Mouse (Mus musculus): Measurements from ENCODE around the gene Mrps6. TPM values are rescaled to one million over a fixed set of nuclear protein-coding genes. Genes with fewer than 3 reads are reported as not detected.
A peak's percentile ranks its signal among the peaks of the same experiment; 100 is the strongest.

Mrps6 gene
- polyA plus RNA-seq, 1 experiment from 2014 or later = 139 TPM

DNA sequence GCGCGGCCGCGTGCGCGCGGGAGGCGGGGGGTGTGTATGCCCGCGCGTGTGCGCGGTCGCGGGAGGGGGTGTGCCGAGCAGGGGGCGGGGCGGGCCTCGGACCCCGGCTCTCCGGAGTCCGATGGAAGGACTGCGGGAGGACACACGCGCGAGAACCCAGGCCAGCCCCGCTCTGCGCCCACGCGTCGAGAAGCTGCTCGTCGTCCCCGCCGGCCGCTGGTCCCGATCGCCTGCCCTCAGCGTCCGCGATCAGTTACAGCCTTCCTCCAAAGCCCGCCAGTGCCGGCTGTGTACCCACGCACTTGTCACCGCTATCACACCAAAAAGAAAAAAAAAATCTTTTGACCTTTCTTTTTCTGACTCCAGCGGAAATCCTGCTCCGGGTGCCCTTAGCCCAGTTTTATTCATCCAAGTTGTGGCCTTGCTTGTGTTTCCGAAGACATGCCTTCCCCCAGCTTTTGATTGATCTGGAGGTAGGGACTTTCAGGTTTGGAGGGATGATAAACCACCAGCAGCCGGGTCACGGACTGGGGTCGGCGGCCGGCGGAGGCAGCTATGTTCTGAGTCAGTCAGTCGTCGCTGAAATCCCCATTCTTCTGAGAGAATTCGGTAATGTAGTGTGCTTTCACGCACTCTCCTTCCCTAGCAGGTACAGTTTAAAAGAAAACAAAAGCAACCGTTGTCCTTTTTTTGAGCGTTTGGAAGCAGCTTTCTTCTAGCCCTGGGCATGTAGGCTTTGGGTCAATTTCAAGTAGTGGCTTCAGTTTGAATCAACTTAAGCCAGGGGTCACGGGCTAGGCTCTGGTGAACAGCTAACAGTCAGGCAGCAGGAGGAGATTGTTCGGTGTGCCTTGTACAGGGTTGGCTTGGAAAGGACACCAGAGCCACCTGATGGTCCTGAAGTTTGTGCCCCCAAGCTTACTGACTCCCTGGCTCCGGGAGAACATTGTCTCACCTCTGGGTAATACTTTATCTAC, 862 bp downstream of the Mrps6 start:
- no peak for ATAC-seq (ENCODE audit: low FRiP score)

DNA sequence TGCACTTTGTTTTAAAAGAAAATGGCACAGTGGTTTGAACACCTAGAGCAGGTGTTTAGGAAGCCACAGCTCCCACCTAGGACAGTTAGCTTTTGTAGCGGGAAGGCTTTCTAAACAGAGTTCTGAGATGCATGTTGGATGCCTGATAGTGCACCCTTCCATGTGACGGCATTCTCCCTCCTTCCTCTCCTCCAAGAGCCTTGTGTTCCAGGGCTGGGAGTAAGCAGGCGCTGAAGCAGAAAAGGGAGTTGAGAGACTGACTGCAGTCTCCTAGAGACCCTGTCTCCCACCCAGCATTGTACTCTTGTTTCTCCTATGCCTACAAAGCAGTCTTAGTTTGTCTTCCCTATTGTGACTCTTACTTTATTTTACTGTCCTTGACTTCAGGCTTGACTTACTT, 2.1 kb downstream of the Mrps6 start:
- H3K9me3 ChIP-seq (ENCODE audit: control insufficient read depth, low read length) = no peaks in the 10 kb centered on the region
- H3K4me3 ChIP-seq (ENCODE audit: low read depth, low read length) = no peak overlapping the region
- H3K4me2 ChIP-seq (replicated peaks; ENCODE audit: low read depth, low read length) = no peak overlapping the region
- DNase-seq (ENCODE audit: low spot score) (no peak), ATAC-seq (ENCODE audit: low FRiP score) (no peak)
- peaks cover 3% of the 10 kb centered on the region; the same call in 1 of the 2 replicates for H3K4me1 ChIP-seq (replicated peaks; ENCODE audit: control insufficient read depth, insufficient read depth, low read length)
- 77% methylated on average over 3 of the region's 3 CpGs for WGBS
- H3K9ac ChIP-seq (ENCODE audit: low read depth, low read length) = no peak overlapping the region
- no peak overlapping the region for H3K27ac ChIP-seq (ENCODE audit: low read depth, low read length)
- H3K36me3 ChIP-seq (ENCODE audit: control insufficient read depth, insufficient read depth, low read length) = 0 out of 2 replicates have a peak, but pooled peaks cover 2% of the 10 kb centered on the region
- no peaks in the 10 kb centered on the region for H3K27me3 ChIP-seq (ENCODE audit: control insufficient read depth, insufficient read depth, low read length)

More for the DNA sequence above, 862 bp downstream of the Mrps6 start:
- no peaks in the 10 kb centered on the region for H3K9me3 ChIP-seq (ENCODE audit: control insufficient read depth, low read length)
- WGBS = 2% methylated on average over 48 of the region's 63 CpGs
- peaks cover 3% of the 10 kb centered on the region; the same call in 1 of the 2 replicates for H3K4me1 ChIP-seq (replicated peaks; ENCODE audit: control insufficient read depth, insufficient read depth, low read length)
- H3K27me3 ChIP-seq (ENCODE audit: control insufficient read depth, insufficient read depth, low read length) = no peaks in the 10 kb centered on the region
- peak; percentile 44 for DNase-seq (ENCODE audit: low spot score)
- peak overlapping the region; percentile 91 for H3K4me3 ChIP-seq (ENCODE audit: low read depth, low read length)
- H3K27ac ChIP-seq (ENCODE audit: low read depth, low read length) = peak overlapping the region; percentile 60
- peak overlapping the region; percentile 70 for H3K9ac ChIP-seq (ENCODE audit: low read depth, low read length)
- 0 out of 2 replicates have a peak, but pooled peaks cover 2% of the 10 kb centered on the region for H3K36me3 ChIP-seq (ENCODE audit: control insufficient read depth, insufficient read depth, low read length)
- H3K4me2 ChIP-seq (replicated peaks; ENCODE audit: low read depth, low read length) = peak overlapping the region; percentile 84

DNA sequence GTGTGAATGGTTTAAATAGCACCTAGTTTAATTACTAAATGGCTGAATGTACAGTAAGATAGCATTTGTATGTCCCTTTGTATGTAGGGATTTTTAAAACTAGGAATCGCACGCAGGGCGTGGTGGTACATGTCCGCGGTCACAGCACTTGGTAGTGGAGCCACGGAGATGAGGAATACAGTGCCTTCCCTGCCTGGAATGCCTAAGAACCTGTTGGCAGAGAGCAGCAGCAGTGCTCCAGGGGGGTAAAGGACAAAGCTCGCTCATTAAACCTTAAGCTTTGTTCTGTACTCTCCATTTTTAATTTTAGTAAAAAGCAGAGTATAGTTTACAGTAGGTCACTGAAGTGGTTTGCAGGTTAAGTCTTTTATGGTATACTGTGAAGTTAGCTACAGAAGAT, 3.5 kb downstream of the Mrps6 start:
- H3K9me3 ChIP-seq (ENCODE audit: control insufficient read depth, low read length) = no peaks in the 10 kb centered on the region
- no peak for DNase-seq (ENCODE audit: low spot score)
- H3K4me3 ChIP-seq (ENCODE audit: low read depth, low read length) = no peak overlapping the region
- 96% methylated on average over 7 of the region's 7 CpGs for WGBS
- H3K4me1 ChIP-seq (replicated peaks; ENCODE audit: control insufficient read depth, insufficient read depth, low read length) = peaks cover 3% of the 10 kb centered on the region; the same call in 1 of the 2 replicates
- no peak overlapping the region for H3K9ac ChIP-seq (ENCODE audit: low read depth, low read length)
- no peak overlapping the region for H3K27ac ChIP-seq (ENCODE audit: low read depth, low read length)
- peaks cover 2% of the 10 kb centered on the region; the same call in 1 of the 2 replicates for H3K36me3 ChIP-seq (ENCODE audit: control insufficient read depth, insufficient read depth, low read length)
- H3K4me2 ChIP-seq (replicated peaks; ENCODE audit: low read depth, low read length) = no peak overlapping the region
- no peak for ATAC-seq (ENCODE audit: low FRiP score)
- no peaks in the 10 kb centered on the region for H3K27me3 ChIP-seq (ENCODE audit: control insufficient read depth, insufficient read depth, low read length)

DNA sequence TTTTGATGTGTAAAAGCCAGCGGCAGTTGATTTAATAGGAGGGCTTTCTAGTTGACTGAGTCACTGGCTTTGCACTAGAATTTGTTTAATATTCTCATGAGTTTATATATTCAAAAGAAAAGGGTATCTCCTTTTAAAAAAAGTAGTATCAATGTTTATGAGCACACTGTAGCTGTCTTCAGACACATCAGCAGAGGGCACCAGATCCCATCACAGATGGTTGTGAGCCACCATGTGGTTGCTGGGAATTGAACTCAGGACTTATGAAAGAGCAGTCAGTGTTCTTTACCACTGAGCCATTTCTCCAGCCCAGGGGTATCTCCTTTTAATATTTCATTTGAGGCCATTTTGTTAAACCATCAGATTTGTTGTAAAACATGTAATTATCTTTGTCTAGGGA, 4.8 kb downstream of the Mrps6 start:
- DNase-seq (ENCODE audit: low spot score) (no peak), ATAC-seq (ENCODE audit: low FRiP score) (no peak)
- 91% methylated on average over 1 of the region's 1 CpGs for WGBS
- H3K27me3 ChIP-seq (ENCODE audit: control insufficient read depth, insufficient read depth, low read length) = no peaks in the 10 kb centered on the region
- H3K4me1 ChIP-seq (replicated peaks; ENCODE audit: control insufficient read depth, insufficient read depth, low read length) = no peaks in the 10 kb centered on the region
- no peaks in the 10 kb centered on the region for H3K9me3 ChIP-seq (ENCODE audit: control insufficient read depth, low read length)
- H3K4me2 ChIP-seq (replicated peaks; ENCODE audit: low read depth, low read length) = no peak overlapping the region
- H3K4me3 ChIP-seq (ENCODE audit: low read depth, low read length) = no peak overlapping the region
- peaks cover 2% of the 10 kb centered on the region; the same call in 1 of the 2 replicates for H3K36me3 ChIP-seq (ENCODE audit: control insufficient read depth, insufficient read depth, low read length)
- H3K27ac ChIP-seq (ENCODE audit: low read depth, low read length) = no peak overlapping the region
- no peak overlapping the region for H3K9ac ChIP-seq (ENCODE audit: low read depth, low read length)

DNA sequence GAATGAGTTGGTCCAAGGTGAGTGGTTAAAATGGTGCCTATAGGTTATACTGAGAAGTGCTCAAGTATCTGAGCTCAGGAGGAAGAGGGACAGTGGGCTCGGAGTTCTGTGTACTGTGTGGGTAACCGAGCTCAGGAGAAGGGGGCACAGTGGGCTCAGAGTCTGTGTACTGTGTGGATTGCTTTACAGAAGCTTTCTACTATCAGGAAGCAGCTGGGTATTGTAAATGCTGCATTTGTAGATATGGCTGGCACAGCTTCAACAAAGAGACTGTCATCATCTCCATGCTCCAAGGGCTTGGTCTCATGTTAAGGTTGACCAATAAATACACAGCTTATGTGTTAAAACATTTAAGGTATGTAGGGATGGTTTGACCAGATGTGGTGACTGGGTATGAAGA, 6.7 kb downstream of the Mrps6 start:
- no peak for ATAC-seq (ENCODE audit: low FRiP score)
- Histone ChIP-seq H3K27ac (ENCODE audit: low read depth, low read length) (no peak overlapping the region), H3K4me3 (ENCODE audit: low read depth, low read length) (no peak overlapping the region), H3K9ac (ENCODE audit: low read depth, low read length) (no peak overlapping the region), H3K4me1 (replicated peaks; ENCODE audit: control insufficient read depth, insufficient read depth, low read length) (no peaks in the 10 kb centered on the region), H3K9me3 (ENCODE audit: control insufficient read depth, low read length) (no peaks in the 10 kb centered on the region), H3K36me3 (ENCODE audit: control insufficient read depth, insufficient read depth, low read length) (peaks cover 2% of the 10 kb centered on the region; the same call in 1 of the 2 replicates), H3K27me3 (ENCODE audit: control insufficient read depth, insufficient read depth, low read length) (no peaks in the 10 kb centered on the region), H3K4me2 (replicated peaks; ENCODE audit: low read depth, low read length) (no peak overlapping the region)
- no peak for DNase-seq (ENCODE audit: low spot score)
- WGBS = 84% methylated on average over 2 of the region's 2 CpGs

DNA sequence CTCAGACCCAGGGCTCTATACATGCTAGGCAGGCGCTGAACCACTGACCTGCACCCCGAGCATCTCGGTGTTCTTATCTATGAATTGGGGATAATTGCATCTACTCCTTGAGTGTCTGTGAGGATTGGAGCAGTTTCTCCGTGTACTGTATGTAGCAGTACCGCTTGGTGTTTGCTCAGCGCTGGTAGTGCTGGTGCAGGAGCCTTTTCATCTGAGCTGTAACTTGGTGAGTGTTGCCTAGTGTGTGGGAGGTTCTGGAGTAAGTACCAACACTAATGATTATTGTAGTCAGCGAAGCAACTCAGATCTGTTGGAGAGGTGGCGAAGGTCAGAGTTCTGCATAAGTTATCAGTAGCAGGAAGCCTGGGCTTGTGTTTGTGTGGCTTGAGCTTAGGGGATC, 12.3 kb downstream of the Mrps6 start:
- 96% methylated on average over 8 of the region's 8 CpGs for WGBS
- no peaks in the 10 kb centered on the region; the same call in 1 of the 2 replicates for H3K36me3 ChIP-seq (ENCODE audit: control insufficient read depth, insufficient read depth, low read length)
- ATAC-seq (ENCODE audit: low FRiP score) = no peak

DNA sequence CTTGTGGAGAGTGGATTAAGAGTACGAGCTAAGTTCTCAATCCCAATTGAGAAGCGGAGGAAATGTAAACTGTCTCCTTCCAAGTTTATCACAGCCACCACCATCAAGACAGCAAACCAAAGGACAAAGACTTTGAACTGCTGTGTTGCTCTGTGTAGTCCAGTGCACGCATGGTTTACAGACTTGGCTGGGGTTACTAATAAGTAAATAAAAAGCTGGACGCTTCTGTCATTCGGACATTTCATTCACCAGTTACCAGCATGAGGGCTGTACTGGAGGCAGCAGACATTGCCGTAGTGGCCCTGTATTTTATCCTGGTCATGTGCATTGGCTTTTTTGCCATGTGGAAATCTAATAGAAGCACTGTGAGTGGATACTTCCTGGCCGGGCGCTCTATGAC, 18.7 kb downstream of the Mrps6 start:
- H3K9ac ChIP-seq (ENCODE audit: low read depth, low read length) = no peak overlapping the region
- no peaks in the 10 kb centered on the region for H3K9me3 ChIP-seq (ENCODE audit: control insufficient read depth, low read length)
- peaks cover 3% of the 10 kb centered on the region; the same call in 1 of the 2 replicates for H3K36me3 ChIP-seq (ENCODE audit: control insufficient read depth, insufficient read depth, low read length)
- 98% methylated on average over 8 of the region's 8 CpGs for WGBS
- ATAC-seq (ENCODE audit: low FRiP score) (no peak), DNase-seq (ENCODE audit: low spot score) (no peak)
- no peak overlapping the region for H3K4me3 ChIP-seq (ENCODE audit: low read depth, low read length)
- H3K4me2 ChIP-seq (replicated peaks; ENCODE audit: low read depth, low read length) = no peak overlapping the region
- H3K27ac ChIP-seq (ENCODE audit: low read depth, low read length) = no peak overlapping the region
- H3K27me3 ChIP-seq (ENCODE audit: control insufficient read depth, insufficient read depth, low read length) = no peaks in the 10 kb centered on the region
- H3K4me1 ChIP-seq (replicated peaks; ENCODE audit: control insufficient read depth, insufficient read depth, low read length) = no peaks in the 10 kb centered on the region

More for the DNA sequence above, 12.3 kb downstream of the Mrps6 start:
- no peaks in the 10 kb centered on the region for H3K9me3 ChIP-seq (ENCODE audit: control insufficient read depth, low read length)
- H3K9ac ChIP-seq (ENCODE audit: low read depth, low read length) = no peak overlapping the region
- DNase-seq (ENCODE audit: low spot score) = no peak
- H3K27ac ChIP-seq (ENCODE audit: low read depth, low read length) = no peak overlapping the region
- no peaks in the 10 kb centered on the region for H3K4me1 ChIP-seq (replicated peaks; ENCODE audit: control insufficient read depth, insufficient read depth, low read length)
- no peak overlapping the region for H3K4me2 ChIP-seq (replicated peaks; ENCODE audit: low read depth, low read length)
- no peak overlapping the region for H3K4me3 ChIP-seq (ENCODE audit: low read depth, low read length)
- no peaks in the 10 kb centered on the region for H3K27me3 ChIP-seq (ENCODE audit: control insufficient read depth, insufficient read depth, low read length)

DNA sequence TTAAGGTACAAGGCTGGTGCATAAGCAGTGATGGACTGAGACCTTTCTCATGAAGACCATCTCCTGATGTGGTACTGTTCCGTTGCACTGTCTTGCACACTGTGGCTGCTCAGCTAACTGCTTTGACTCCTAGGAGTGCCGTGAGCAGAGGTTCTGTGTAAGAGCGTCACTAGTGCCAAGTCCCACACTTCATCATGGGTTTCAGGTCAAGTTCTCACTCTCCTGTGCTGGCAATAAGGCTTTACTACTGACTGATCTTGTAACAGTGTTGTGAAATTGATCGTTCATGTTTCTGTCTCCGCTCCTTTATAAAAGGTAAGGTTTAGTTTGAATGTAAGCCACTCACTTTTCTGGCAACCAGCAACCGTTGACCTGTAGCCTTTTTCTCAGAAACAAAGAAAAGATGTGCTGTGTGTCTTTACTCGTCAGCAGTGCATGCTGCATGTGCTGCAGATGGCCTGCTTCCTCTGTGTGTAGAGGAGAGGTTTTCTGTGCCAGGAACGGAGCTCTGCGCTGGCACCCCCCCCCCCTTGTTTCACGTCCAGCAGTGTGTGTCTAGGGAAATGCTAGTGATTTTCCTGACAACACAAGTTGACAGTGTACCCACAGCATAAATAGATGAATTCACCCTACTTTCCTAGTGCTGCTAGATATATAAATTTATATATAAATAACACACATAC, 25.8 kb downstream of the Mrps6 start:
- 84% methylated on average over 10 of the region's 10 CpGs for WGBS
- DNase-seq (ENCODE audit: low spot score) = no peak

More for the DNA sequence above, 25.8 kb downstream of the Mrps6 start:
- Histone ChIP-seq H3K9ac (ENCODE audit: low read depth, low read length) (no peak overlapping the region), H3K4me1 (replicated peaks; ENCODE audit: control insufficient read depth, insufficient read depth, low read length) (no peaks in the 10 kb centered on the region), H3K36me3 (ENCODE audit: control insufficient read depth, insufficient read depth, low read length) (no peaks in the 10 kb centered on the region; the same call in 1 of the 2 replicates), H3K27ac (ENCODE audit: low read depth, low read length) (no peak overlapping the region), H3K4me3 (ENCODE audit: low read depth, low read length) (no peak overlapping the region), H3K9me3 (ENCODE audit: control insufficient read depth, low read length) (no peaks in the 10 kb centered on the region), H3K4me2 (replicated peaks; ENCODE audit: low read depth, low read length) (no peak overlapping the region), H3K27me3 (ENCODE audit: control insufficient read depth, insufficient read depth, low read length) (no peaks in the 10 kb centered on the region)
- ATAC-seq (ENCODE audit: low FRiP score) = no peak

Data from hindbrain, embryonic 11.5 days (tissue).